Mouse (Mus musculus) liver, adult 2 months (tissue): ENCODE data around the gene Patl2.

Experiments
- CTCF ChIP-seq: fragments of 200-500 bp; IDR thresholded peaks from 2 replicates; pipeline ENCODE4 v1.5.1; 2011; ENCODE audit warnings: low read depth, low read length, control low read depth
- POLR2A ChIP-seq: fragments of 200-500 bp; IDR thresholded peaks from 2 replicates; pipeline ENCODE4 v1.6.1; 2011; ENCODE audit warnings: low read length, control low read depth; ENCODE audit not compliant: insufficient read depth; ENCODE audit errors: extremely low read depth

DNA sequence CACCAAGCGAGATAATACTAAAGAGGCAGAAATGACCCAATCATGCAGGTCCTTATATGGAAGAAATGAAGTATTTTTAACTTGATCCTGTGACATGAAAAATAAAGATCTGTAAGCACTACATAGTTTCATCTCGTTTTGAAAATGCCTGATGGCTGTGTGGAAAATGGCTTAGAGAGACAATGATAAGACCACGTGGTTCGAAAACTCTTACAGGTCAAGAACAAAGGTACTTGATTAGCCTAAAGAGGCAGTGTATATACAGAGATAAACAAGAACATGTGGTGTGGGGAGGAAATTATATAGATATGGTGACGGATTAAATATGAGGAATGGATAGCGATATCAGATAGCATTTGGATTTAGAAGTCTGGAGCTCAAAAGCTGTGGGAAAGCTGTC is 14.7 kb downstream of the Patl2 start:
- no peak for TF ChIP-seq POLR2A
- TF ChIP-seq CTCF, result no peak
